Mouse (Mus musculus): ENCODE results near the gene Sfxn1. TPM values are rescaled to one million over a fixed set of nuclear protein-coding genes. Genes with fewer than 3 reads are reported as not detected.
A peak's percentile ranks its signal among the peaks of the same experiment; 100 is the strongest.

The Sfxn1 gene
- total and polyA plus RNA-seq, 2 experiments from 2014 or later, result 8.8 to 13.6 TPM

- ATAC-seq (ENCODE audit: insufficient read depth, low read depth) (no peak), DNase-seq (ENCODE audit: low spot score) (no peak)
- Histone ChIP-seq H3K27me3 (ENCODE audit: control insufficient read depth, insufficient read depth, low read length) (peaks cover 4% of the 10 kb centered on the region; the same call in 1 of the 2 replicates), H3K9ac (replicated peaks; ENCODE audit: low read depth, low read length) (no peak overlapping the region), H3K4me3 (ENCODE audit: low read depth, low read length) (no peak overlapping the region), H3K27ac (ENCODE audit: low read depth) (no peak overlapping the region), H3K36me3 (replicated peaks; ENCODE audit: control insufficient read depth, insufficient read depth, low read length) (no peaks in the 10 kb centered on the region), H3K4me1 (ENCODE audit: control insufficient read depth, insufficient read depth) (no peaks in the 10 kb centered on the region), H3K9me3 (replicated peaks; ENCODE audit: control insufficient read depth, low read length) (no peaks in the 10 kb centered on the region), H3K4me2 (ENCODE audit: low read depth, low read length) (no peak overlapping the region)
- TF ChIP-seq EP300 (IDR thresholded peaks at IDR 0.05; ENCODE audit: low read depth), result no peak
- TF ChIP-seq CTCF (IDR thresholded peaks at IDR 0.05; ENCODE audit: low read depth), result no peak
- 53% methylated on average over 7 of the region's 7 CpGs for WGBS
These were observed 81.2 kb downstream of the Sfxn1 start for GRCm38 (mm10) chr13:54152911-54153310.

- H3K36me3 ChIP-seq (replicated peaks; ENCODE audit: control insufficient read depth, insufficient read depth, low read length), result no peaks in the 10 kb centered on the region
- WGBS, result 22% methylated on average over 9 of the region's 9 CpGs
- no peak overlapping the region for H3K4me3 ChIP-seq (ENCODE audit: low read depth, low read length)
- DNase-seq (ENCODE audit: low spot score) (no peak), ATAC-seq (ENCODE audit: insufficient read depth, low read depth) (peak; percentile 51; the same call in 1 of the 2 replicates)
- H3K4me1 ChIP-seq (ENCODE audit: control insufficient read depth, insufficient read depth), result no peaks in the 10 kb centered on the region
- no peaks in the 10 kb centered on the region for H3K9me3 ChIP-seq (replicated peaks; ENCODE audit: control insufficient read depth, low read length)
- no peak overlapping the region for H3K9ac ChIP-seq (replicated peaks; ENCODE audit: low read depth, low read length)
- TF ChIP-seq CTCF (IDR thresholded peaks at IDR 0.05; ENCODE audit: low read depth), result no peak
- TF ChIP-seq EP300 (IDR thresholded peaks at IDR 0.05; ENCODE audit: low read depth), result no peak
- no peak overlapping the region for H3K27ac ChIP-seq (ENCODE audit: low read depth)
- no peak overlapping the region for H3K4me2 ChIP-seq (ENCODE audit: low read depth, low read length)
- H3K27me3 ChIP-seq (ENCODE audit: control insufficient read depth, insufficient read depth, low read length), result peaks cover 7% of the 10 kb centered on the region; the same call in 1 of the 2 replicates
These were observed 82.1 kb downstream of the Sfxn1 start for GRCm38 (mm10) chr13:54153672-54154218.

DNA sequence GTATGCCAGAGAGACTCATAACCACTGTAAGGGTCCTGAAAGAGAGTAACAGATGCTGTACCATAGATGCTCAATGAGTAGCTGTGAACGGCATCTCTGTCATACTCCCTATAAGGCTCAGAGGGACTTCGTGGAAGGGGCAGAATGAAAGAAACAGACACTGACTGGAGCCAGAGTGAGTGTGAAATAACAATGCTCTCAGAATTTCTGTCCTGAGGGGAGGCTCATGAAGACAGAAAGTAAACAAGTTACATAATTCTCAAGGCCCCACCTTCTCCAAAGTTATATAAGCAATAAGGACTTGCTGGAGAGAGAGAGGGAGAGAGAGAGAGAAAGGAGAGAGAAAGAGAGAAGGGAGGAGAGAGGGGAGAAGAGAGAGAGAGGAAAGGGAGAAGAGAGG, 84.2 kb downstream of the Sfxn1 start:
- Histone ChIP-seq H3K27me3 (ENCODE audit: control insufficient read depth, insufficient read depth, low read length) (peaks cover 12% of the 10 kb centered on the region; the same call in 1 of the 2 replicates), H3K4me3 (ENCODE audit: low read depth, low read length) (no peak overlapping the region), H3K9me3 (replicated peaks; ENCODE audit: control insufficient read depth, low read length) (no peaks in the 10 kb centered on the region), H3K4me2 (ENCODE audit: low read depth, low read length) (no peak overlapping the region), H3K36me3 (replicated peaks; ENCODE audit: control insufficient read depth, insufficient read depth, low read length) (no peaks in the 10 kb centered on the region), H3K9ac (replicated peaks; ENCODE audit: low read depth, low read length) (no peak overlapping the region), H3K4me1 (ENCODE audit: control insufficient read depth, insufficient read depth) (no peaks in the 10 kb centered on the region), H3K27ac (ENCODE audit: low read depth) (no peak overlapping the region)
- TF ChIP-seq CTCF (IDR thresholded peaks at IDR 0.05; ENCODE audit: low read depth), result no peak
- TF ChIP-seq EP300 (IDR thresholded peaks at IDR 0.05; ENCODE audit: low read depth), result no peak
- 75% methylated on average over 2 of the region's 2 CpGs for WGBS
- DNase-seq (ENCODE audit: low spot score) (no peak), ATAC-seq (ENCODE audit: insufficient read depth, low read depth) (no peak)

Other genes starting within 250 kb of the Sfxn1 start
- gene Drd1, start 16.2 kb upstream of the Sfxn1 start, total RNA-seq (2014; rRNA removed; ENCODE audit: low replicate concordance), result 0.61 TPM in 1 of 2 replicates, not detected in the other
- gene Drd1, start 16.2 kb upstream of the Sfxn1 start, polyA plus RNA-seq (2015; fragmentation: Nextera tagmentation; extraction: Ambion mirVana), result 0.11 and 0.15 TPM in 2 replicates
- gene Hrh2, start 120.3 kb downstream of the Sfxn1 start, total RNA-seq (2014; rRNA removed; ENCODE audit: low replicate concordance), result 0.58 TPM in 1 of 2 replicates, not detected in the other
- gene Hrh2, start 120.3 kb downstream of the Sfxn1 start, polyA plus RNA-seq (2015; fragmentation: Nextera tagmentation; extraction: Ambion mirVana), result 0.07 and 0.08 TPM in 2 replicates